Mouse (Mus musculus): ENCODE results near the gene Il23a. TPM values are rescaled to one million over a fixed set of nuclear protein-coding genes. Genes with fewer than 3 reads are reported as not detected.
A peak's percentile ranks its signal among the peaks of the same experiment; 100 is the strongest.

Il23a gene
- polyA plus RNA-seq, 1 experiment from 2014 or later, result 0.10 TPM

GRCm38 (mm10) chr10:128326825-128327224 lies 28.3 kb upstream of the Il23a start:
- no peak overlapping the region for H3K4me3 ChIP-seq (ENCODE audit: inconsistent target)
- no peak overlapping the region for H3K27ac ChIP-seq
- 90% methylated on average over 7 of the region's 8 CpGs for WGBS (ENCODE audit: missing documents)
- H3K79me2 ChIP-seq (ENCODE audit: inconsistent target), result peaks cover 19% of the 10 kb centered on the region; the same call in 1 of the 2 replicates
- H3K36me3 ChIP-seq (ENCODE audit: inconsistent target), result peaks cover 23% of the 10 kb centered on the region

GRCm38 (mm10) chr10:128323516-128323915 lies 25.0 kb upstream of the Il23a start:
- peak overlapping the region; percentile 89 for H3K27ac ChIP-seq
- H3K4me3 ChIP-seq (ENCODE audit: inconsistent target), result peak overlapping the region; percentile 90
- peaks cover 19% of the 10 kb centered on the region; the same call in 1 of the 2 replicates for H3K79me2 ChIP-seq (ENCODE audit: inconsistent target)
- peaks cover 34% of the 10 kb centered on the region for H3K36me3 ChIP-seq (ENCODE audit: inconsistent target)
- 39% methylated on average over 8 of the region's 8 CpGs for WGBS (ENCODE audit: missing documents)

- Histone ChIP-seq H3K4me3 (ENCODE audit: inconsistent target) (peak within 1 kb of the TSS; percentile 90), H3K79me2 (ENCODE audit: inconsistent target) (peaks cover 19% of the 10 kb centered on the region; the same call in 1 of the 2 replicates), H3K27ac (peak within 1 kb of the TSS; percentile 89), H3K36me3 (ENCODE audit: inconsistent target) (peaks cover 38% of the 10 kb centered on the region)
- WGBS (ENCODE audit: missing documents), result 0% methylated on average over 40 of the region's 40 CpGs
These were observed 23.9 kb upstream of the Il23a start, which contains the start of gene Cnpy2 for GRCm38 (mm10) chr10:128322141-128323108. Cnpy2 (plus strand) TSS chr10:128322459.

- WGBS (ENCODE audit: missing documents), result 62% methylated on average over 12 of the region's 12 CpGs
- peaks cover 19% of the 10 kb centered on the region; the same call in 1 of the 2 replicates for H3K79me2 ChIP-seq (ENCODE audit: inconsistent target)
- peaks cover 33% of the 10 kb centered on the region for H3K36me3 ChIP-seq (ENCODE audit: inconsistent target)
- peak overlapping the region; percentile 89; the same call in 1 of the 2 replicates for H3K27ac ChIP-seq
- peak overlapping the region; percentile 90 for H3K4me3 ChIP-seq (ENCODE audit: inconsistent target)
These were observed 23.1 kb upstream of the Il23a start for GRCm38 (mm10) chr10:128321641-128322040.

GRCm38 (mm10) chr10:128315578-128315977 lies 17.0 kb upstream of the Il23a start:
- Histone ChIP-seq H3K79me2 (ENCODE audit: inconsistent target) (no peaks in the 10 kb centered on the region), H3K36me3 (ENCODE audit: inconsistent target) (peaks cover 40% of the 10 kb centered on the region; the same call in 1 of the 2 replicates), H3K4me3 (ENCODE audit: inconsistent target) (no peak overlapping the region), H3K27ac (no peak overlapping the region)
- 98% methylated on average over 8 of the region's 8 CpGs for WGBS (ENCODE audit: missing documents)

- Histone ChIP-seq H3K36me3 (ENCODE audit: inconsistent target) (peaks cover 26% of the 10 kb centered on the region; the same call in 1 of the 2 replicates), H3K27ac (no peak overlapping the region), H3K79me2 (ENCODE audit: inconsistent target) (no peaks in the 10 kb centered on the region), H3K4me3 (ENCODE audit: inconsistent target) (no peak overlapping the region)
- WGBS (ENCODE audit: missing documents), result 52% methylated on average over 4 of the region's 4 CpGs
These were observed 12.3 kb upstream of the Il23a start for GRCm38 (mm10) chr10:128310902-128311301.

GRCm38 (mm10) chr10:128310177-128310576 lies 11.6 kb upstream of the Il23a start:
- Histone ChIP-seq H3K36me3 (ENCODE audit: inconsistent target) (peaks cover 19% of the 10 kb centered on the region; the same call in 1 of the 2 replicates), H3K4me3 (ENCODE audit: inconsistent target) (no peak overlapping the region), H3K27ac (no peak overlapping the region), H3K79me2 (ENCODE audit: inconsistent target) (no peaks in the 10 kb centered on the region)
- 93% methylated on average over 11 of the region's 11 CpGs for WGBS (ENCODE audit: missing documents)

- H3K79me2 ChIP-seq (ENCODE audit: inconsistent target), result no peaks in the 10 kb centered on the region
- WGBS (ENCODE audit: missing documents), result 89% methylated on average over 7 of the region's 7 CpGs
- H3K27ac ChIP-seq, result no peak overlapping the region
- no peak overlapping the region for H3K4me3 ChIP-seq (ENCODE audit: inconsistent target)
- peaks cover 16% of the 10 kb centered on the region; the same call in 1 of the 2 replicates for H3K36me3 ChIP-seq (ENCODE audit: inconsistent target)
These were observed 11.1 kb upstream of the Il23a start for GRCm38 (mm10) chr10:128309654-128310053.

GRCm38 (mm10) chr10:128303126-128304021 lies 4.8 kb upstream of the Il23a start, which contains the start of gene Pan2:
Pan2 (plus strand) TSS chr10:128303335.
- Histone ChIP-seq H3K27ac (peak within 1 kb of the TSS; percentile 94), H3K79me2 (ENCODE audit: inconsistent target) (no peaks in the 10 kb centered on the region), H3K36me3 (ENCODE audit: inconsistent target) (no peaks in the 10 kb centered on the region), H3K4me3 (ENCODE audit: inconsistent target) (peak within 1 kb of the TSS; percentile 87)
- 2% methylated on average over 37 of the region's 37 CpGs for WGBS (ENCODE audit: missing documents)

- H3K79me2 ChIP-seq (ENCODE audit: inconsistent target), result no peaks in the 10 kb centered on the region
- 0% methylated on average over 9 of the region's 9 CpGs for WGBS (ENCODE audit: missing documents)
- peak overlapping the region; percentile 87 for H3K4me3 ChIP-seq (ENCODE audit: inconsistent target)
- no peaks in the 10 kb centered on the region for H3K36me3 ChIP-seq (ENCODE audit: inconsistent target)
- peak overlapping the region; percentile 94 for H3K27ac ChIP-seq
These were observed 4.2 kb upstream of the Il23a start for GRCm38 (mm10) chr10:128302785-128303125.

- Histone ChIP-seq H3K4me3 (ENCODE audit: inconsistent target) (peak overlapping the region; percentile 87), H3K79me2 (ENCODE audit: inconsistent target) (no peaks in the 10 kb centered on the region), H3K36me3 (ENCODE audit: inconsistent target) (no peaks in the 10 kb centered on the region), H3K27ac (peak overlapping the region; percentile 94)
- 25% methylated on average over 3 of the region's 3 CpGs for WGBS (ENCODE audit: missing documents)
These were observed 3.8 kb upstream of the Il23a start for GRCm38 (mm10) chr10:128302357-128302756.

- H3K4me3 ChIP-seq (ENCODE audit: inconsistent target), result no peak overlapping the region
- H3K79me2 ChIP-seq (ENCODE audit: inconsistent target), result no peaks in the 10 kb centered on the region
- no peaks in the 10 kb centered on the region for H3K36me3 ChIP-seq (ENCODE audit: inconsistent target)
- peak overlapping the region; percentile 37; the same call in 1 of the 2 replicates for H3K27ac ChIP-seq
- 3% methylated on average over 6 of the region's 6 CpGs for WGBS (ENCODE audit: missing documents)
These were observed 309 bp downstream of the Il23a start for GRCm38 (mm10) chr10:128298243-128298642.

- Histone ChIP-seq H3K27ac (no peak overlapping the region), H3K79me2 (ENCODE audit: inconsistent target) (no peaks in the 10 kb centered on the region), H3K36me3 (ENCODE audit: inconsistent target) (peaks cover 4% of the 10 kb centered on the region), H3K4me3 (ENCODE audit: inconsistent target) (no peak overlapping the region)
- WGBS (ENCODE audit: missing documents), result 98% methylated on average over 10 of the region's 11 CpGs
These were observed 930 bp downstream of the Il23a start for GRCm38 (mm10) chr10:128297622-128298021.

- Histone ChIP-seq H3K79me2 (ENCODE audit: inconsistent target) (no peaks in the 10 kb centered on the region), H3K4me3 (ENCODE audit: inconsistent target) (no peak overlapping the region), H3K27ac (no peak overlapping the region), H3K36me3 (ENCODE audit: inconsistent target) (peaks cover 8% of the 10 kb centered on the region)
- WGBS (ENCODE audit: missing documents), result 92% methylated on average over 4 of the region's 4 CpGs
These were observed 1.3 kb downstream of the Il23a start for GRCm38 (mm10) chr10:128297221-128297620.

Measured in macrophage (primary cell).